In the genomic region with DNA sequence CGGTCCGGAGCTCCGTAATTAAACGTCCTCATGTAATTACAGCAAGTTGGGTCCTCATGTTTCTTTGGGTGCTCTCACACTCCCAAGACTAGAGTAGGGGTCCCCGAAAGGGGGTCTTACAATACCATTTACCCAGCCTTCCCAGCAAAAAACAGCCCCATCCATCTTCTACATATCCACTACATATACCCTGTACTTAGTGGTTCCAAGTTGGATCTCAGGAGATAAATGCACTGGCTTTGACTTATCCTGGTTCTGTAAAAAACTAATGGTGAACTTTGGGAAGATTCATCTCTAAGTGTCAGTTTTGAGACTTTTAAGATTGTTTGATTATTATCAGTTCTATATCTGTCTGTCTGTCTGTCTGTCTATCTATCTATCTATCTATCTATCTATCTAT, we compare ENCODE assay signal across 25 mouse cellular contexts.
DNase-seq lines count a peak whose midpoint lies in the region; ATAC-seq and TF ChIP-seq lines count a peak whose summit lies in the region.
"Had no signal": no experiment of that assay in that cellular context is flagged by ENCODE, and none has a peak within 500 bp of the region (broad histone marks: within the 10 kb centered on the region; RNA-seq: fewer than 3 reads in every experiment).

No protein-coding gene starts in this region.

- H3K4me3 ChIP-seq in heart, embryonic 12.5 days, result no peak overlapping the region
- no peak overlapping the region for H3K4me3 ChIP-seq in heart, embryonic 11.5 days (ENCODE audit: low read depth, low read length)
- H3K4me3 ChIP-seq in liver, postnatal 0 days (ENCODE audit: low read depth, low read length), result no peak overlapping the region
- no peak overlapping the region for H3K4me3 ChIP-seq in intestine, postnatal 0 days (ENCODE audit: low read depth, low read length)
- H3K4me3 ChIP-seq: forebrain, embryonic 10.5 days; forebrain, embryonic 13.5 days; heart, adult 2 months; heart, embryonic 13.5 days; hindbrain, embryonic 12.5 days; hindbrain, embryonic 15.5 days had no signal

- DNase-seq in liver, postnatal 0 days, result no peak
- no peak for DNase-seq in liver
- no peak for DNase-seq in cerebellum, adult 8-10 months
- DNase-seq in cerebellum, postnatal 4 days (ENCODE audit: low spot score in 2 of 2), result no peak
- DNase-seq: adrenal gland, postnatal 14 days; B cell, adult 2 months; cerebellum, adult 11 months; cerebellum, adult 2 months; cerebellum, postnatal 10 days; cerebellum, postnatal 36 days; gastrocnemius, postnatal 10 days; gastrocnemius, postnatal 36 days; heart, adult 2 months; heart, postnatal 14 days had no signal

- whole genome bisulfite sequencing in heart, embryonic 12.5 days, result 47% methylated on average over 5 of the region's 5 CpGs
- WGBS in heart, embryonic 11.5 days (ENCODE audit: insufficient replicate concordance), result 48% methylated on average over 5 of the region's 5 CpGs
- 70% methylated on average over 5 of the region's 5 CpGs for WGBS in liver, postnatal 0 days (ENCODE audit: insufficient replicate concordance)
- 23% methylated on average over 5 of the region's 5 CpGs for WGBS in intestine, postnatal 0 days

- TF ChIP-seq CTCF in liver, postnatal 0 days (IDR thresholded peaks at IDR 0.05; ENCODE audit: low read depth), result no peak
- no peak for TF ChIP-seq CTCF in intestine, postnatal 0 days (IDR thresholded peaks at IDR 0.05; ENCODE audit: low read depth)

- H3K4me1 ChIP-seq in heart, embryonic 12.5 days (replicated peaks), result peaks cover 8% of the 10 kb centered on the region; the same call in 1 of the 2 replicates
- peaks cover 9% of the 10 kb centered on the region; the same call in 1 of the 2 replicates for H3K4me1 ChIP-seq in heart, embryonic 11.5 days (ENCODE audit: control insufficient read depth, insufficient read depth, low read length)
- no peaks in the 10 kb centered on the region; the same call in 1 of the 2 replicates for H3K4me1 ChIP-seq in liver, postnatal 0 days (ENCODE audit: insufficient read depth)
- H3K4me1 ChIP-seq in intestine, postnatal 0 days (replicated peaks; ENCODE audit: control insufficient read depth, insufficient read depth, low read length), result no peaks in the 10 kb centered on the region; the same call in 1 of the 2 replicates
- H3K4me1 ChIP-seq: hindbrain, embryonic 12.5 days; hindbrain, embryonic 15.5 days had no signal

- no peaks in the 10 kb centered on the region for H3K27me3 ChIP-seq in heart, embryonic 12.5 days (replicated peaks)
- H3K27me3 ChIP-seq in heart, embryonic 11.5 days (ENCODE audit: control insufficient read depth, insufficient read depth, low read length), result no peaks in the 10 kb centered on the region
- H3K27me3 ChIP-seq in liver, postnatal 0 days (ENCODE audit: insufficient read depth, low read length), result no peaks in the 10 kb centered on the region
- no peaks in the 10 kb centered on the region for H3K27me3 ChIP-seq in intestine, postnatal 0 days (replicated peaks; ENCODE audit: control insufficient read depth, insufficient read depth, low read length)
- H3K27me3 ChIP-seq: forebrain, embryonic 13.5 days; heart, embryonic 13.5 days; hindbrain, embryonic 12.5 days; hindbrain, embryonic 15.5 days; Patski had no signal

- no peak for TF ChIP-seq EP300 in liver, postnatal 0 days (IDR thresholded peaks at IDR 0.05; ENCODE audit: low read depth)

- no peak overlapping the region for H3K9ac ChIP-seq in heart, embryonic 12.5 days
- no peak overlapping the region for H3K9ac ChIP-seq in heart, embryonic 11.5 days (ENCODE audit: low read depth, low read length)
- no peak overlapping the region for H3K9ac ChIP-seq in liver, postnatal 0 days (replicated peaks)
- H3K9ac ChIP-seq in intestine, postnatal 0 days (ENCODE audit: low read depth, low read length), result no peak overlapping the region
- H3K9ac ChIP-seq: forebrain, embryonic 13.5 days; heart, embryonic 13.5 days; hindbrain, embryonic 12.5 days; hindbrain, embryonic 15.5 days had no signal

- ATAC-seq in heart, embryonic 12.5 days (ENCODE audit: insufficient number of reproducible peaks, low FRiP score), result no peak
- no peak for ATAC-seq in heart, embryonic 11.5 days (replicated peaks; ENCODE audit: insufficient number of reproducible peaks, low FRiP score, low TSS enrichment)
- ATAC-seq in liver, postnatal 0 days, result peak; percentile 53; the same call in 1 of the 2 replicates
- ATAC-seq in intestine, postnatal 0 days, result peak; percentile 62; the same call in 1 of the 2 replicates
- ATAC-seq: forebrain, embryonic 13.5 days; forebrain, embryonic 16.5 days; Patski had no signal

- H3K9me3 ChIP-seq in heart, embryonic 12.5 days (replicated peaks), result no peaks in the 10 kb centered on the region
- no peaks in the 10 kb centered on the region for H3K9me3 ChIP-seq in heart, embryonic 11.5 days (replicated peaks; ENCODE audit: control insufficient read depth, low read length)
- H3K9me3 ChIP-seq in liver, postnatal 0 days (ENCODE audit: low read length), result no peaks in the 10 kb centered on the region
- no peaks in the 10 kb centered on the region for H3K9me3 ChIP-seq in intestine, postnatal 0 days (ENCODE audit: control insufficient read depth)
- H3K9me3 ChIP-seq: forebrain, embryonic 10.5 days; forebrain, embryonic 13.5 days; G1E; heart, embryonic 13.5 days; hindbrain, embryonic 12.5 days; hindbrain, embryonic 15.5 days had no signal

- H3K4me2 ChIP-seq in heart, embryonic 12.5 days, result no peak overlapping the region
- H3K4me2 ChIP-seq in heart, embryonic 11.5 days, result no peak overlapping the region
- no peak overlapping the region for H3K4me2 ChIP-seq in liver, postnatal 0 days (ENCODE audit: low read depth, low read length)
- no peak overlapping the region; the same call in 1 of the 2 replicates for H3K4me2 ChIP-seq in intestine, postnatal 0 days (replicated peaks; ENCODE audit: low read depth)
- H3K4me2 ChIP-seq: forebrain, embryonic 13.5 days; heart, embryonic 13.5 days; hindbrain, embryonic 12.5 days; hindbrain, embryonic 15.5 days had no signal

- H3K27ac ChIP-seq in heart, embryonic 12.5 days (ENCODE audit: poor library complexity, severe bottlenecking), result 0 out of 2 replicates have a peak overlapping the region, but pooled peaks have one; percentile 21
- H3K27ac ChIP-seq in heart, embryonic 11.5 days (ENCODE audit: low read depth, low read length), result no peak overlapping the region
- H3K27ac ChIP-seq in liver, postnatal 0 days (ENCODE audit: low read depth), result peak overlapping the region; percentile 89
- no peak overlapping the region for H3K27ac ChIP-seq in intestine, postnatal 0 days (ENCODE audit: low read depth, low read length)
- H3K27ac ChIP-seq: forebrain, embryonic 10.5 days; forebrain, embryonic 13.5 days; heart, adult 2 months; heart, embryonic 13.5 days; hindbrain, embryonic 12.5 days; hindbrain, embryonic 15.5 days had no signal

- H3K36me3 ChIP-seq in heart, embryonic 12.5 days, result no peaks in the 10 kb centered on the region
- no peaks in the 10 kb centered on the region for H3K36me3 ChIP-seq in heart, embryonic 11.5 days (ENCODE audit: control insufficient read depth, insufficient read depth, low read length)
- no peaks in the 10 kb centered on the region for H3K36me3 ChIP-seq in liver, postnatal 0 days (replicated peaks; ENCODE audit: insufficient read depth, low read length)
- H3K36me3 ChIP-seq in intestine, postnatal 0 days (ENCODE audit: control insufficient read depth, insufficient read depth), result no peaks in the 10 kb centered on the region
- H3K36me3 ChIP-seq: forebrain, embryonic 10.5 days; G1E; heart, embryonic 13.5 days; hindbrain, embryonic 12.5 days; hindbrain, embryonic 15.5 days had no signal

Comparison
In these comparisons a context has a peak if more than half of its experiments do, and no peak if none do; other contexts are left out.
1. H3K27ac ChIP-seq: peak in heart, embryonic 12.5 days (single experiment) and liver, postnatal 0 days (single experiment); none in heart, embryonic 11.5 days (single experiment) and intestine, postnatal 0 days (single experiment).
2. ATAC-seq: peak in liver, postnatal 0 days (single experiment) and intestine, postnatal 0 days (single experiment); none in heart, embryonic 12.5 days (single experiment) and heart, embryonic 11.5 days (single experiment).